Mouse (Mus musculus) lung, embryonic 16.5 days (tissue): ENCODE data around the gene Atp6v1a. TPM values are rescaled to one million over a fixed set of nuclear protein-coding genes. Genes with fewer than 3 reads are reported as not detected.

Experiments used
- ATAC-seq: fragments of 200-750 bp; cut with Nextera tagmentation; 2 replicates; pipeline ENCODE4 v1.8.0; 2017; ENCODE audit warnings: low read depth, mild to moderate bottlenecking, moderate library complexity
- H3K27ac ChIP-seq: fragments of 300-500 bp; sonication (generic); 2 replicates; pipeline ENCODE4 v1.5.1; 2014; ENCODE audit warnings: mild to moderate bottlenecking, control low read depth, low read length
- H3K27me3 ChIP-seq: fragments of 300-500 bp; sonication (generic); 2 replicates; pipeline ENCODE4 v1.6.1; 2014; ENCODE audit warnings: low read depth, low read length, mixed read lengths; ENCODE audit not compliant: control insufficient read depth, insufficient read depth
- H3K36me3 ChIP-seq: fragments of 300-500 bp; sonication (generic); 2 replicates; pipeline ENCODE4 v1.6.1; 2014; ENCODE audit warnings: low read length; ENCODE audit not compliant: control insufficient read depth, insufficient read depth
- H3K4me1 ChIP-seq: fragments of 300-500 bp; sonication (generic); replicated peaks from 2 replicates; pipeline ENCODE4 v1.6.1; 2014; ENCODE audit warnings: low read length, mixed read lengths; ENCODE audit not compliant: control insufficient read depth, insufficient read depth
- H3K4me2 ChIP-seq: fragments of 300-500 bp; sonication (generic); 2 replicates; pipeline ENCODE4 v1.6.1; 2014; ENCODE audit warnings: low read depth, low read length, control low read depth
- H3K4me3 ChIP-seq: fragments of 300-500 bp; sonication (generic); 2 replicates; pipeline ENCODE4 v1.5.1; 2014; ENCODE audit warnings: mild to moderate bottlenecking, low read length, control low read depth
- H3K9ac ChIP-seq: fragments of 300-500 bp; sonication (generic); 2 replicates; pipeline ENCODE4 v1.6.1; 2014; ENCODE audit warnings: low read length, control low read depth
- H3K9me3 ChIP-seq: fragments of 300-500 bp; sonication (generic); 2 replicates; pipeline ENCODE4 v1.6.1; 2016; ENCODE audit warnings: low read length; ENCODE audit not compliant: control insufficient read depth
- WGBS: fragments of 180-500 bp; shearing (Covaris S2); extraction: QIAGEN DNeasy Blood & Tissue Kit; methylation state at CpG from one replicate; pipeline ENCODE4 v1.1.7; 2014; 5-methylcytosine and 5-hydroxymethylcytosine counted together
- polyA plus RNA-seq: library from polyadenylated mRNA; unstranded; fragments of >200 nt; fragmentation: Nextera tagmentation; extraction: Ambion mirVana; gene quantifications from 2 replicates; pipeline ENCODE4 v1.2.1, GENCODE M21; 2015

The Atp6v1a gene
- polyA plus RNA-seq, 1 experiment from 2014 or later = 69.2 TPM

DNA sequence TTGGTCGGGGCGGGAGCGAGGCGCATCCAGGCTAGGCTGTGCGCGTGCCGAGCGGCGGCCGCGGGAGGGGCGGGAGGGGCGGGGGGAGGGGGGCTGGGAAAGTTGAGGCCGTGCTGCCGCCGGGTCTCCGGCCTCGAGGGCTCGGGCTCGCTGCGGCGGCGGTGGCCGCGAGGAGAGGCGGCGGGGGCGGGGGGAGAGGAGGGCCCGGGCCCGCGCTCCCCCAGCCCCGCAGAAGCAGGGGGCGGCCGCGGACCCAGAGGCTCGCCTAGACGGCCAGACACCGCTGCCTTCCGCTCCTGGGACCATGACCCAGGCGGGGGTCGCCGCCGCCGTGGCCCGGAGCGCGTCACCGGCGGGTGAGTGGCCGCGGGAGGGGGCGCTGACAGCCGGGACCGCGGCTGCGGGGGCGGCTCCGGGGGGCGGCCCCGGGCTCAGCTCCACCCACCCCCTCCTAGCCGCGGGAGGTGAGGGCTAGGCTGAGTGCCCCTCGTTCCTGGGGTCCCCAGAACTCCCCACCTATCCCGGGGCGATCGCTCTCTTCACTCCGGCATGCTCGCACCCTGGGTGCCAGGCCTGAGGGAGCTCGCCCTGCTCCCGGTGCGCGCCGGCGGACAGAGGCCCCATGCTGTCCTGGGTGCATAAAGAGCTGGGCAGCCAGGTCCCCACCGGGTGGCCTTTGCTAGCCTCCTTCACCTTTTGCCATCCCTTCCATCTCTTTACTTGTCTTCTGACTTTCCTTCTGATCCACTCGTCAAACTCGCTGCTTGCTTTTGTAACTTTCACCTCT is 33.8 kb upstream of the Atp6v1a start, which contains the start of gene Usf3:
Gene Usf3, plus strand, starts transcription at position 92 of the 787 bp plus-strand sequence.
- Histone ChIP-seq H3K27ac (peak within 1 kb of the TSS; percentile 97), H3K4me3 (peak within 1 kb of the TSS; percentile 68), H3K9ac (peak within 1 kb of the TSS; percentile 95), H3K36me3 (no peaks in the 10 kb centered on the region), H3K27me3 (no peaks in the 10 kb centered on the region), H3K4me2 (peak within 1 kb of the TSS; percentile 70), H3K9me3 (no peaks in the 10 kb centered on the region), H3K4me1 (peaks cover 15% of the 10 kb centered on the region)
- WGBS = under 1% methylated on average over 35 of the region's 77 CpGs
- ATAC-seq = peak; percentile 72

DNA sequence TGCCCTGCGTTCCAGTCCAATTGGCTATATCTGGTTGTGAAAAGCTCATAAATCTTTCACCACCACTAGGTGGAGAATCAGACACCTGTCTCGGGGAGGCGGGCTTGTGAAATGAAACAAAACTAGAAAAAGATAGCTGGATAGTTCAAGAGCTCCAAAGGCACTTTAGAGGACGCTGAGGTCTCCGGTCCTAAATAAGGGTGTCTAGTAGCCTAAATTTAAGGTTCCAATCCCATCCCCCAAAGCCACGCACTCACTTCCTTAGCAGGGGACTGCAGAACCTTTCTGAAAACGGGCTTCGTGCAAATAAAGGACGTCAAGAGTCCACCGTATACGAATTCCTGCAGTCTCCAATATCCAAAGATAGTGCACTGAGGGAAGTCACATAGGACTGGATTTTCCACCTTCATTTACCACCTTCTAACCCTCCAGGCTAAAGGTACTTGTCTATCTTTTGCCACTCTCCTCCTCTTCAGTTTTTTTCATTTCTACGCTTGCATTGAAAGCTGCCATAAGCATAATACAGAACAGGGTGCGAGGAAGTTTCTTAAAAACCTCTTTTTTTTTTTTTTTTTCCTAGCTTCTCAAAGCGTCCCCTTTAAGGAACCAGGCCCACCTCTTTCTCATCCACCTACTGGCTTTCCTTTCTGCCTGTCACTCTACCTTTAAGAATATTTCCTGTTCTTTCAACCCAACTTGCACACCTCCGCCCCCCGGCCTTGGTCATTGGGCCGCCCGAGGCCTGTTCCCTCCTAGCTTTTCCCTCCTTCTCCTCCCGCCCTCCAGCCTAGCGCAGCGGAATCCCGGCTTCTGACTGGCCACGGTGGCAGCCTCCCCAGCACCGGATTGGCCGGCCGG is 33.0 kb upstream of the Atp6v1a start:
- under 1% methylated on average over 26 of the region's 26 CpGs for WGBS
- Histone ChIP-seq H3K4me2 (peak overlapping the region; percentile 70), H3K27ac (peak overlapping the region; percentile 90), H3K9ac (peak overlapping the region; percentile 95), H3K27me3 (no peaks in the 10 kb centered on the region), H3K4me3 (peak overlapping the region; percentile 68), H3K9me3 (no peaks in the 10 kb centered on the region), H3K36me3 (no peaks in the 10 kb centered on the region), H3K4me1 (peaks cover 12% of the 10 kb centered on the region)
- peak; percentile 100 for ATAC-seq

DNA sequence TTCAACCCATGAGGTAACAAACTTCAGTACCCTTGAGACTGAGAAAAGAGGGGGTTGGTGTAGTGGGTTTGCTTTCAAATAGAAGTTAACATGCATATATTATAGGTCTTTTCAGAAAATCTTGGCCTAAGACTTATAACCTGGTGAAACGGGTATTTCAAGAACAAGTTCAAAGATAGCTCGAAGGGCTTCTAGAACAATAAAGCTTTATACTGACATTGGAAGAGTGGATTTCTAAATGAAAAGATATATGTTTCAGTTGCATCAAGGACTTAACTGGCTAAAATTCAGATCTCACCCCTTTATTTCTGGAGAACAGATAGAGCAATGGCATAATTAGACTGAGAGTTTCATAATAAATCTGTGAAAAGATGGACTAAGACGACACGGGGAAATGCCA is 29.5 kb upstream of the Atp6v1a start:
- Histone ChIP-seq H3K9me3 (no peaks in the 10 kb centered on the region), H3K27me3 (no peaks in the 10 kb centered on the region), H3K4me3 (no peak overlapping the region), H3K9ac (no peak overlapping the region), H3K4me2 (no peak overlapping the region), H3K27ac (no peak overlapping the region), H3K4me1 (peaks cover 2% of the 10 kb centered on the region), H3K36me3 (no peaks in the 10 kb centered on the region)
- 64% methylated on average over 4 of the region's 4 CpGs for WGBS
- ATAC-seq = no peak

DNA sequence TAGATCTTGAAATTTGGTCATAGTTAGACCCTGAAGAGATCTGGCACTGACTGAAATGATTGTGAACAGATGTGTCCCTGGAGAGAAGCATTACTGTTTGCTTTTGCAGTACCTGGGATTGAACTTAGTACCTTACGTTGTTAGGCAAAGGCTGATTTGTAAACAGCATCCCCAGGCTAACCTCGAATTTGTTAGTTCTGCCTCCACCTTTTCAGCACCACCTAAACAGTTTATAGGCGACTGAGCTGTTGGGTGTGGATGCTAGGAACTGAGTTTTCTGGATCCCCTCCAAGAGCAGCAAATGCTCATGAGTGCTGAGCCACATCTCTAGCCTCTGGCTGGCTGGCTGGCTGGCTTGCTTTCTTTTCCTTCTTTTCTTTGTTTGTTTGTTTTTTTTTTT is 25.7 kb upstream of the Atp6v1a start:
- H3K4me1 ChIP-seq = no peaks in the 10 kb centered on the region
- no peak overlapping the region for H3K9ac ChIP-seq
- no peak for ATAC-seq
- no peaks in the 10 kb centered on the region for H3K9me3 ChIP-seq
- 47% methylated on average over 3 of the region's 3 CpGs for WGBS
- H3K4me2 ChIP-seq = no peak overlapping the region
- H3K27me3 ChIP-seq = no peaks in the 10 kb centered on the region
- no peaks in the 10 kb centered on the region for H3K36me3 ChIP-seq
- H3K4me3 ChIP-seq = no peak overlapping the region
- no peak overlapping the region for H3K27ac ChIP-seq

DNA sequence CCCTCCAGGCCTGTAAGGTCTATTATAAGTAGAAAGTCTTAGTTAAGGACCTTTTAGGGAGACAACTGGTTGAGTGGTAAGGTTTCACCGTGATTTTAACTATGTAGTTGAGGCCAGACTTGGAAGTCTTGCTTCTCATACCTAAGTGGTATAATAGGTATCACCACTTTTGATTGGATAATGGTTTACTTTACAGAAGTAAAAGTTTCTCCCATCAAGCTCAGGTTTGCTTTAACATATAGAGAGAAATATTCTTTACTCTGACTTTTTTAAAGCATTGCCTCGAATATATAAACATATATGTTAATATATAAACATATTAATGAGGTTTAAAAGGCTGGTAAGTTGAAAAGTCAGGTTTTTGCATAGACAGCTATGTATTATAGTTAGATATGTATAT is 24.3 kb upstream of the Atp6v1a start:
- 87% methylated on average over 2 of the region's 2 CpGs for WGBS
- no peaks in the 10 kb centered on the region for H3K4me1 ChIP-seq
- H3K27me3 ChIP-seq = no peaks in the 10 kb centered on the region
- no peak overlapping the region for H3K4me3 ChIP-seq
- no peak for ATAC-seq
- no peak overlapping the region for H3K4me2 ChIP-seq
- peaks cover 2% of the 10 kb centered on the region; the same call in 1 of the 2 replicates for H3K36me3 ChIP-seq
- H3K27ac ChIP-seq = no peak overlapping the region
- no peak overlapping the region for H3K9ac ChIP-seq
- H3K9me3 ChIP-seq = no peaks in the 10 kb centered on the region

DNA sequence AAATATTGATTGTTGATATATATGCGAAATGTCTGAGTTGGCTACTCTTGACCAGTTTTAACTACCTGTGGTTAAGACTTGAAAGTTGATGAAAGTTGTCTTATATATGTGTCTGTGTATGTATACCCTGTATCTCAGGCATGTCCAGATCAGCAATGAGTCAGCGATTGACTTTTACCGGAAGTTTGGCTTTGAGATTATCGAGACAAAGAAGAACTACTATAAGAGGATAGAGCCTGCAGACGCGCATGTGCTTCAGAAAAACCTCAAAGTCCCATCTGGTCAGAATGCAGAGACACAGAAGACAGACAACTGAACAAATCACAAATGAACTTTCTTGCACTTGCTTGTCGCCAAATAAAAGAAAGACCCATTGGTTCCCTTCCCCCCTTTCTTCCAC is 19.8 kb upstream of the Atp6v1a start:
- H3K36me3 ChIP-seq = peaks cover 10% of the 10 kb centered on the region; the same call in 1 of the 2 replicates
- no peak overlapping the region for H3K4me2 ChIP-seq
- H3K27me3 ChIP-seq = no peaks in the 10 kb centered on the region
- H3K9ac ChIP-seq = no peak overlapping the region
- no peak overlapping the region for H3K27ac ChIP-seq
- no peaks in the 10 kb centered on the region for H3K9me3 ChIP-seq
- WGBS = 91% methylated on average over 7 of the region's 7 CpGs
- ATAC-seq = no peak
- H3K4me3 ChIP-seq = no peak overlapping the region
- H3K4me1 ChIP-seq = no peaks in the 10 kb centered on the region

DNA sequence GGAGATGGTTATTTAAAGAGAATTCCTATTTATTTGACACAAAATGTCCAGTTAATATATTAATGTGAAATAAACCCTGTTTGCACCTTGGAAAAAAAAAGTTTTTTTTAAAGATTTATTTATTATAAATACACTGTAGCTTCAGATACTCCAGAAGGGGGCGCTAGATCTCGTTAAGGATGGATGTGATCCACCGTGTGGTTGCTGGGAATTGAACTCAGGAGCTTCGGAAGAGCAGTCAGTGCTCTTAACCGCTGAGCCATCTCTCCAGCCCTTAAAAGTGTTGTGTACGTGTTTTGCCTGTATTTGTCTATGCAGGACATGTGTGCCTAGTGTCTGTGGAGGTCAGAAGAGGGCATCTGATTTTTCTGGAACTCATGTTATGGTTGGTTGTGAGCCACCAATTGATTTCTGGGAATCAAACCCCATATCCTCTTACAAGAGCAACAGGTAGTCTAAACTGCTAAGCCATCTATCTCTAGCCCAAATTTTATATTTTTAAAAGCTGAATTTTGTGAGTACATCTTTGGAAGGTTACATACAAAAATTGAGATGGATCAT is 15.1 kb upstream of the Atp6v1a start:
- Histone ChIP-seq H3K4me3 (no peak overlapping the region), H3K27ac (no peak overlapping the region), H3K4me2 (no peak overlapping the region), H3K9me3 (no peaks in the 10 kb centered on the region), H3K27me3 (no peaks in the 10 kb centered on the region), H3K9ac (no peak overlapping the region), H3K4me1 (no peaks in the 10 kb centered on the region), H3K36me3 (peaks cover 8% of the 10 kb centered on the region; the same call in 1 of the 2 replicates)
- 63% methylated on average over 6 of the region's 6 CpGs for WGBS
- ATAC-seq = no peak

DNA sequence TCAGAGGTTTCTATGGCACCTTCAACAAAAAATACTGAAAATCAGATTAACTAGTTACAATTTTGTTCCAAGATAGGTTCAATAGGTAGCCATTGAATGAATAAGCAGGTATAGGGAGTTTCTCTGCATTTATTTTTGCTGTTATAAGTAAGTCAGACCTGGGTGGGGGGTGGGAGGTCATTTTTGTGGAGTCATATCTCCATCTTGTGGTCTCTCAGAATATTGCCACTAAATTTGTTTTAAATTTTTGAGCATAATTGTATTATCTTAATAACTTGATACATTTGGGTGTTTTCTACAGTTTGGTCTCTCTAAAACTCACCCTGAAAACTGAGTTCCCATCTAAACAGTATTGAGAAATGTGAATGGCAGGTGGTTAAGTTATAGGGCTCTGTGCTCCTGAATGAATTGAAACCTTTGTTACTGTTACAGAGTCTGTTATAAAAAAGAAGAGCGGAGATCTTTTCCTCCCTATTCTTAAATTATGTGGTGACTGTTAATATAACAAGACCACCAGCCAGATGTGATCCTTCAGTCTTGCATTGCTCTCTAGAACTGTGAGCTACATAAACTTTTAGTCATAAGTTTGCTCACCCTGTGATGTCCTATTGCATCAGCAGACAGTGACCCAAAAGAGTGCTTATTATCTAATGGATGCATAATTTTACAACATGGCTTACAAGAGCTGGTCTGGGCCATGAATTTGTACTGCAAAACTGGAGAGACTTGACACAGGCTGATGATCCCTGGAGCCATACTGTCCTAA is 9.7 kb upstream of the Atp6v1a start:
- no peak overlapping the region for H3K27ac ChIP-seq
- H3K36me3 ChIP-seq = no peaks in the 10 kb centered on the region
- H3K4me1 ChIP-seq = no peaks in the 10 kb centered on the region
- 88% methylated on average over 1 of the region's 1 CpGs for WGBS
- no peak overlapping the region for H3K4me3 ChIP-seq
- H3K9ac ChIP-seq = no peak overlapping the region
- H3K9me3 ChIP-seq = no peaks in the 10 kb centered on the region
- no peak overlapping the region for H3K4me2 ChIP-seq
- no peaks in the 10 kb centered on the region for H3K27me3 ChIP-seq
- no peak for ATAC-seq
